Mouse (Mus musculus): ENCODE measurements around the gene Gm43738. TPM values are rescaled to one million over a fixed set of nuclear protein-coding genes. Genes with fewer than 3 reads are reported as not detected.
"Not testable (repeated sequence)": the region's sequence is repeated elsewhere in the genome, so short reads cannot be mapped to it uniquely, and the experiment has no call there.

Gm43738 gene
- polyA plus RNA-seq, 1 experiment from 2014 or later: not detected

DNA sequence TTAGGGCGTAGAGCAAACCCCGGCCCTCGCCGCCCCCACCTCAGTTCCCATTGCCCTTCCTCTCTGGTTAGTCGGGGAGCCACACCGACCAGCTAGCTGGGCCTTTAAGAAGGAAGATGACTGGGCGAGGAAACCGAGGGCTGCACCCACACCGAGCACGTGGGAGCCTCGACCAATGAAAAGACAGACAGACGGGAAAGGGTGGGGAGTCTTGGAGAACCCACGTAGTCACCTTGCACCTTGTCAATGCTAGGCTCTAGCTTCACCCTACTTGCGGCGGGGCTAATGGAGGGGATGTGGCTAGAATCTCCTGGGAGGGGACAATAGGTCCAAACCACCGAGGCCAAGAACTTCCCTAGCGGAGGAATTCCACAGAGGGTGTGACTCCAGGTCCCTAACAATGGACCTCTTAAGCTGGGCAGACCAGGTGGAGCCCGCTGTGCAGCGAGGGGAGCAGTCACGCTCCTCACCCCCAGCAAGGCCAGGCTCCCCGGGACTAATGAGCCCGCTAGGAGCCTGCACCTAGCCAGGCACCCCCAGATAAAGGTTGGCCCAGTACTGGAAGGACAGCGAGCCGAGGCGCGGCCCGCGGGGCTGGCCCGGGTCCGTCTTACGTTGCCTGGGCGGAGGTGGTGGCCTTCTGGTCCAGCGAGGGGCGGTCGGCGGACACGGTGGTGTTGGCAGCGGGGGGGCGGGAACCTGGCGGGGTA lies 10.9 kb downstream of the Gm43738 start:
- TF ChIP-seq CTCF (IDR thresholded peaks at IDR 0.05; ENCODE audit: low read depth): no peak
- no peaks in the 10 kb centered on the region for H3K9me3 ChIP-seq (replicated peaks; ENCODE audit: low read length)
- H3K4me2 ChIP-seq (ENCODE audit: low read length): peak overlapping the region; percentile 100
- DNase-seq (ENCODE audit: low spot score) (peak; percentile 95), ATAC-seq (replicated peaks; ENCODE audit: low FRiP score, low read depth) (peak; percentile 79)
- peaks cover 12% of the 10 kb centered on the region for H3K4me1 ChIP-seq (replicated peaks; ENCODE audit: insufficient read depth, low read length)
- 0 out of 2 replicates have a peak, but pooled peaks cover 2% of the 10 kb centered on the region for H3K36me3 ChIP-seq (ENCODE audit: insufficient read depth, low read length)
- peak overlapping the region; percentile 64 for H3K4me3 ChIP-seq (replicated peaks; ENCODE audit: low read depth, low read length)
- WGBS: under 1% methylated on average over 40 of the region's 40 CpGs
- H3K27me3 ChIP-seq (ENCODE audit: insufficient read depth, low read length): peaks cover 3% of the 10 kb centered on the region; the same call in 1 of the 2 replicates
- peak overlapping the region; percentile 81 for H3K27ac ChIP-seq
- peak overlapping the region; percentile 69 for H3K9ac ChIP-seq (ENCODE audit: low read depth, low read length)

DNA sequence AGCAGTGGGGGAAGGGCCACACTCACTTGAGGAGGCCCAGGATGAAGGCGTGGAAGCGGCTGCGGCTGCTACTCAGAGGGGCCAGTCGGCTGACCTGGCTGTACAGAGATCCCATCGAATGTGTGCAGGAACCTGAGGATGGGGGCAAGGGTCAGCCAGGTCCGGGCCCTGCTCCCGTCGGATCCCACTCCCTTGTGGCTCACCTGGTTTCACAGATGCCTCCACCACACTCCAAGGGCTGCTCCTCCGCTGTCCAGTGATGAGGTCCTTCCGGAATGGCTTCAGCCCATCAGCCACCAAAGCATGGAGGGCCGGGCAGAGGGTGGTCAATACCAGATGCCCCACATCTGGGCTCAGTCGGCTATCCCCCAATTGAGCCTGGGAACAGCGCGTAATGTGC lies 11.9 kb downstream of the Gm43738 start:
- Histone ChIP-seq H3K4me3 (replicated peaks; ENCODE audit: low read depth, low read length) (peak overlapping the region; percentile 64), H3K4me1 (replicated peaks; ENCODE audit: insufficient read depth, low read length) (peaks cover 12% of the 10 kb centered on the region), H3K9me3 (replicated peaks; ENCODE audit: low read length) (no peaks in the 10 kb centered on the region), H3K27ac (no peak overlapping the region), H3K27me3 (ENCODE audit: insufficient read depth, low read length) (peaks cover 3% of the 10 kb centered on the region; the same call in 1 of the 2 replicates), H3K4me2 (ENCODE audit: low read length) (peak overlapping the region; percentile 100), H3K9ac (ENCODE audit: low read depth, low read length) (0 out of 2 replicates have a peak overlapping the region, but pooled peaks have one; percentile 69), H3K36me3 (ENCODE audit: insufficient read depth, low read length) (no peaks in the 10 kb centered on the region)
- 44% methylated on average over 14 of the region's 14 CpGs for WGBS
- no peak for ATAC-seq (replicated peaks; ENCODE audit: low FRiP score, low read depth)
- no peak for DNase-seq (ENCODE audit: low spot score)
- TF ChIP-seq CTCF (IDR thresholded peaks at IDR 0.05; ENCODE audit: low read depth): no peak

DNA sequence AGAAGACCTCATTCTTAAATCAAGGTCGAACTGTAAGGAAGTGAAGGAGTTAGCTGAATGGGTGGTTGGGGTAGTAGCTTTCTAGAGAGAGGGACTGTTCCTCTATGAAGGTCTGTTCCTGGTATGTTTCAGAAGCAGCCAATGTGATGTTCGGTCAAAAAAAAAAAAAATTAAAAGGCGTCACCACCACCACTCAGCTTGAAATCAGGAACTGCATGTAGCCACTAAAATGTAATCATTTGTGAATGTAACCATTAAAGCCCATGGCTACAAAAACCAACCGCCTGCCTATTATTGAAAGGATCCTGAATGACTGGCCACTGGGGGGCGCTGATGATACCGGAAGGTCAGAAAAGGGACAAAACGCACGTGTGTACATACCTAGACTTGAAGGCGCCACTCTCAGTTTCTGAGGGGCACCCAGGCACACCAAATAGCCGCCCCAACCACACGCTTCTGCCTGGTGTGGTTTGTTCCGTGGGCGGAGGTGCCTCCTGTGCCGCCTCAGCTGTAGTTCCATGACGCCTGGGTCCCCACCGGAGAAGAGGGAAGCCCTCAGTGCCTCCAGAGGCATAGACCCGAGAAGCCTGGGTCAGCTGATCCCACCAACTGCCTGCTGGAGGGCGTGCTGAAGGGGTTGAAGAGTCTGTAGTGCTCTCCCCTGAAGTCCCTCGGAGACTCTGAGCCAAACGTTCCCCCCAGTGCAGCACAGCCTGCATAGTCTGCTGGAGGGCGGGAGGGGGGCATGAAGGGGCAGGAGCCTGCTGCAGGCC lies 13.4 kb downstream of the Gm43738 start:
- peak; percentile 91 for DNase-seq (ENCODE audit: low spot score)
- Histone ChIP-seq H3K9ac (ENCODE audit: low read depth, low read length) (no peak overlapping the region), H3K4me3 (replicated peaks; ENCODE audit: low read depth, low read length) (0 out of 2 replicates have a peak overlapping the region, but pooled peaks have one; percentile 9), H3K9me3 (replicated peaks; ENCODE audit: low read length) (no peaks in the 10 kb centered on the region), H3K27ac (peak overlapping the region; percentile 27; the same call in 1 of the 2 replicates), H3K36me3 (ENCODE audit: insufficient read depth, low read length) (no peaks in the 10 kb centered on the region), H3K4me2 (ENCODE audit: low read length) (peak overlapping the region; percentile 39; the same call in 1 of the 2 replicates), H3K4me1 (replicated peaks; ENCODE audit: insufficient read depth, low read length) (peaks cover 12% of the 10 kb centered on the region; the same call in 1 of the 2 replicates), H3K27me3 (ENCODE audit: insufficient read depth, low read length) (no peaks in the 10 kb centered on the region)
- WGBS: 20% methylated on average over 21 of the region's 21 CpGs
- ATAC-seq (replicated peaks; ENCODE audit: low FRiP score, low read depth): peak; percentile 38
- TF ChIP-seq CTCF (IDR thresholded peaks at IDR 0.05; ENCODE audit: low read depth): peak; percentile 77

DNA sequence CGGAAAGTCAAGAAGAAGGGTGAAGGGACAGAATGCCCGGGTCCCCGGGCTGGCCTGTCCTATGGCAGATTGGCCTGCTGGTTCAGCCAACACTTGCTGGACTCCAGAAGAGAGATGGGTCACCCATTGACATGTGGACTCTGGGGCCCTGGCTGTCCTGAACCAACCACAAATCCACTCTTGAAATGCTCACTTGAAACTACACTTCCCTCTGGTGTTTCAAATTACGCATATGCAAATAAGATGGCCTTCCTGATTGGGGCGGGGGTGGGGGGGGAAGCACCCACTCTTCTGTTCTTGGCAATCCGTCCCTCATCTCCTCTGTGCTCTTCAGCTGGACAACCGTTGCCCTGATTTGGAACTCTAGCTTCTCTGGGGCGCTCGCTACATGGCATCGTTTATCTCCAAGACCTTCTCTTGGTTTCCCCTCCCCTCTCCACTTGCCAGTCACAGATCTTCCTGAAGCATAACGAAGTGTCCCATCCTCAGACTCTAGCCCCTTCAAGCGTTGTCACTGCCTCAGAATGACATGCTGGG lies 16.2 kb downstream of the Gm43738 start:
- ATAC-seq (replicated peaks; ENCODE audit: low FRiP score, low read depth) (no peak), DNase-seq (ENCODE audit: low spot score) (no peak)
- H3K27ac ChIP-seq: no peak overlapping the region
- no peaks in the 10 kb centered on the region for H3K27me3 ChIP-seq (ENCODE audit: insufficient read depth, low read length)
- H3K9me3 ChIP-seq (replicated peaks; ENCODE audit: low read length): no peaks in the 10 kb centered on the region
- H3K4me3 ChIP-seq (replicated peaks; ENCODE audit: low read depth, low read length): no peak overlapping the region
- WGBS: 79% methylated on average over 12 of the region's 12 CpGs
- H3K36me3 ChIP-seq (ENCODE audit: insufficient read depth, low read length): no peaks in the 10 kb centered on the region
- no peak overlapping the region for H3K9ac ChIP-seq (ENCODE audit: low read depth, low read length)
- TF ChIP-seq CTCF (IDR thresholded peaks at IDR 0.05; ENCODE audit: low read depth): no peak
- peaks cover 7% of the 10 kb centered on the region; the same call in 1 of the 2 replicates for H3K4me1 ChIP-seq (replicated peaks; ENCODE audit: insufficient read depth, low read length)
- H3K4me2 ChIP-seq (ENCODE audit: low read length): no peak overlapping the region

DNA sequence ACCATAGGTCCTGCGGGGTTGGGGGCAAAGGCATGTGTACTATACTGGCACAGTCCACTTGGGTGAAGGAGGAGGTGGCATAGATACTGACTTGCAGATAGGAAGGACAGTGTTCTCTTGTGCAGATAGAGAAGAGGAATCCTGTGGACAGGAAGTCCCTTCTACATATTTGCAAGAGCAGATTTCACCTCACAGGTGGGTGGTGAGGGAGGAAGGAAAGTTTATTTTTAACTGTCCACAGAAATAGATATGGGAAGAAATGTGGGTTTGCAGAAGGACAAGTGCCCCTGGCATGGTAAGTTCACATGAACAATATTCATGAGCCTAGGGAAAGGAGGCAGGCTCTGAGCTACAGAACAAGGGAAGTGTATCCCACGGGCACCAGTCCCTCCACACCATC lies 16.8 kb downstream of the Gm43738 start:
- no peaks in the 10 kb centered on the region for H3K9me3 ChIP-seq (replicated peaks; ENCODE audit: low read length)
- ATAC-seq (replicated peaks; ENCODE audit: low FRiP score, low read depth) (no peak), DNase-seq (ENCODE audit: low spot score) (no peak)
- H3K9ac ChIP-seq (ENCODE audit: low read depth, low read length): no peak overlapping the region
- peaks cover 5% of the 10 kb centered on the region; the same call in 1 of the 2 replicates for H3K36me3 ChIP-seq (ENCODE audit: insufficient read depth, low read length)
- WGBS: 63% methylated on average over 2 of the region's 2 CpGs
- no peak overlapping the region for H3K27ac ChIP-seq
- H3K27me3 ChIP-seq (ENCODE audit: insufficient read depth, low read length): no peaks in the 10 kb centered on the region
- H3K4me2 ChIP-seq (ENCODE audit: low read length): no peak overlapping the region
- H3K4me3 ChIP-seq (replicated peaks; ENCODE audit: low read depth, low read length): no peak overlapping the region
- H3K4me1 ChIP-seq (replicated peaks; ENCODE audit: insufficient read depth, low read length): 0 out of 2 replicates have a peak, but pooled peaks cover 2% of the 10 kb centered on the region
- no peak for TF ChIP-seq CTCF (IDR thresholded peaks at IDR 0.05; ENCODE audit: low read depth)

DNA sequence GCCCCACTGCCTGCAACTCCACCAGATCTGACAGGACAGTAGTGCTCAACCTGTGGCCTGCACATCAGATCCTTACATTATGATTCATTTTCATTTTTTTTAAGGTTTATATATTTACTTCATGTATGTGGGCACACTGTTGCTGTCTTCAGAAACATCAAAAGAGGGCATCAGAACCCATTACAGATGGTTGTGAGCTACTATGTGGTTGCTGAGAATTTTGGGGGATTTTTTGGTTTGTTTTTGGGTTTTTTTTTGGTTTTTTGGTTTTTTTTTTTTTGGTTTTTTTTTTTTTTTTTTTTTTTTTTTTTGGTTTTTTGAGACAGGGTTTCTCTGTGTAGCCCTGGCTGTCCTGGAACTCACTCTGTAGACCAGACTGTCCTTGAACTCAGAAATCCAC lies 18.6 kb downstream of the Gm43738 start:
- H3K36me3 ChIP-seq (ENCODE audit: insufficient read depth, low read length): peaks cover 15% of the 10 kb centered on the region
- H3K4me2 ChIP-seq (ENCODE audit: low read length); H3K27ac ChIP-seq; H3K4me3 ChIP-seq (replicated peaks; ENCODE audit: low read depth, low read length); H3K4me1 ChIP-seq (replicated peaks; ENCODE audit: insufficient read depth, low read length); H3K9me3 ChIP-seq (replicated peaks; ENCODE audit: low read length); H3K27me3 ChIP-seq (ENCODE audit: insufficient read depth, low read length); ATAC-seq (replicated peaks; ENCODE audit: low FRiP score, low read depth); DNase-seq (ENCODE audit: low spot score); H3K9ac ChIP-seq (ENCODE audit: low read depth, low read length): not testable (repeated sequence)
